Mouse (Mus musculus) limb, embryonic 14.5 days (tissue): ENCODE data around the gene Pgm2. TPM values are rescaled to one million over a fixed set of nuclear protein-coding genes. Genes with fewer than 3 reads are reported as not detected.

Experiments used
- ATAC-seq: fragments of 200-750 bp; cut with Nextera tagmentation; 2 replicates; pipeline ENCODE4 v1.8.0; 2017; ENCODE audit warnings: low read depth, moderate number of reproducible peaks, moderate TSS enrichment; ENCODE audit not compliant: low FRiP score
- DNase-seq: peaks from one replicate; pipeline ENCODE4 v3.0.0-alpha.2; 2015; ENCODE audit warnings: low spot score
- H3K27ac ChIP-seq: fragments of 300-500 bp; sonication (generic); replicated peaks from 2 replicates; pipeline ENCODE4 v1.5.1; 2014; ENCODE audit warnings: low read depth, mild to moderate bottlenecking, low read length, moderate library complexity, mixed read lengths
- H3K27me3 ChIP-seq: fragments of 300-500 bp; sonication (generic); 2 replicates; pipeline ENCODE4 v1.6.1; 2014; ENCODE audit warnings: low read length, mixed read lengths; ENCODE audit not compliant: control insufficient read depth, insufficient read depth
- H3K36me3 ChIP-seq: fragments of 300-500 bp; sonication (generic); 2 replicates; pipeline ENCODE4 v1.6.1; 2014; ENCODE audit warnings: mild to moderate bottlenecking, low read length, moderate library complexity, mixed read lengths; ENCODE audit not compliant: control insufficient read depth, insufficient read depth
- H3K4me1 ChIP-seq: fragments of 300-500 bp; sonication (generic); 2 replicates; pipeline ENCODE4 v1.6.1; 2014; ENCODE audit warnings: antibody characterized with exemption, low read length, mixed read lengths; ENCODE audit not compliant: control insufficient read depth, insufficient read depth
- H3K4me2 ChIP-seq: fragments of 300-500 bp; sonication (generic); replicated peaks from 2 replicates; pipeline ENCODE4 v1.6.1; 2014; ENCODE audit warnings: low read depth, mild to moderate bottlenecking, low read length, moderate library complexity; ENCODE audit not compliant: severe bottlenecking
- H3K4me3 ChIP-seq: fragments of 300-500 bp; sonication (generic); replicated peaks from 2 replicates; pipeline ENCODE4 v1.5.1; 2014; ENCODE audit warnings: low read length
- H3K9ac ChIP-seq: fragments of 300-500 bp; sonication (generic); 2 replicates; pipeline ENCODE4 v1.6.1; 2014; ENCODE audit warnings: mild to moderate bottlenecking, low read depth, low read length, moderate library complexity; ENCODE audit not compliant: severe bottlenecking
- H3K9me3 ChIP-seq: fragments of 300-500 bp; sonication (generic); 2 replicates; pipeline ENCODE4 v1.6.1; 2016; ENCODE audit warnings: low read length; ENCODE audit not compliant: control insufficient read depth
- POLR2A ChIP-seq: fragments of 200-500 bp; IDR thresholded peaks from 2 replicates; pipeline ENCODE4 v1.8.0; 2012; ENCODE audit warnings: inconsistent platforms, mild to moderate bottlenecking, moderate library complexity, borderline replicate concordance; ENCODE audit not compliant: insufficient read depth, insufficient read length; ENCODE audit errors: extremely low read depth
- whole genome bisulfite sequencing: fragments of 180-500 bp; shearing (Covaris S2); extraction: QIAGEN DNeasy Blood & Tissue Kit; methylation state at CpG from one replicate; pipeline ENCODE4 v1.1.7; 2014; 5-methylcytosine and 5-hydroxymethylcytosine counted together
- polyA plus RNA-seq, 2 experiments: library from polyadenylated mRNA; depleted of rRNA in 1 of 2; stranded (reverse) in 1 of 2; unstranded in 1 of 2; fragments of >200 nt; fragmentation: Nextera tagmentation in 1 of 2; extraction: Ambion mirVana in 1 of 2; gene quantifications; 2 replicates each; pipeline versions ENCODE4 v1.2.1 to v1.2.3; 2012 to 2014

Pgm2 gene
- polyA plus RNA-seq, 2 experiments = 26.4 to 26.5 TPM

GRCm38 (mm10) chr5:64156579-64156978, 63.8 kb downstream of the Pgm2 start:
- H3K27ac ChIP-seq = no peak overlapping the region; the same call in 1 of the 2 replicates
- TF ChIP-seq POLR2A = no peak
- H3K36me3 ChIP-seq = no peaks in the 10 kb centered on the region
- ATAC-seq (no peak), DNase-seq (no peak)
- no peak overlapping the region for H3K9ac ChIP-seq
- no peaks in the 10 kb centered on the region for H3K9me3 ChIP-seq
- 42% methylated on average over 4 of the region's 4 CpGs for WGBS
- peak overlapping the region; percentile 28; the same call in 1 of the 2 replicates for H3K4me2 ChIP-seq
- H3K4me1 ChIP-seq = peaks cover 9% of the 10 kb centered on the region; the same call in 1 of the 2 replicates
- peaks cover 38% of the 10 kb centered on the region for H3K27me3 ChIP-seq
- 0 out of 2 replicates have a peak overlapping the region, but pooled peaks have one; percentile 12 for H3K4me3 ChIP-seq

- Histone ChIP-seq H3K36me3 (no peaks in the 10 kb centered on the region), H3K27ac (no peak overlapping the region), H3K4me2 (no peak overlapping the region), H3K9me3 (no peaks in the 10 kb centered on the region), H3K9ac (no peak overlapping the region), H3K27me3 (peaks cover 44% of the 10 kb centered on the region), H3K4me1 (peaks cover 9% of the 10 kb centered on the region; the same call in 1 of the 2 replicates), H3K4me3 (no peak overlapping the region)
- no peak for ATAC-seq
- DNase-seq = no peak
- TF ChIP-seq POLR2A = no peak
- WGBS = 33% methylated on average over 1 of the region's 1 CpGs
Observed at GRCm38 (mm10) chr5:64157926-64158325, 65.2 kb downstream of the Pgm2 start.

- peaks cover 9% of the 10 kb centered on the region; the same call in 1 of the 2 replicates for H3K4me1 ChIP-seq
- H3K27me3 ChIP-seq = peaks cover 44% of the 10 kb centered on the region
- H3K9me3 ChIP-seq = no peaks in the 10 kb centered on the region
- no peaks in the 10 kb centered on the region for H3K36me3 ChIP-seq
- TF ChIP-seq POLR2A = no peak
- no peak for DNase-seq
- no peak overlapping the region for H3K9ac ChIP-seq
- H3K4me2 ChIP-seq = no peak overlapping the region
- WGBS = 41% methylated on average over 4 of the region's 4 CpGs
- H3K4me3 ChIP-seq = no peak overlapping the region
- H3K27ac ChIP-seq = no peak overlapping the region
- ATAC-seq = no peak
Observed at GRCm38 (mm10) chr5:64158501-64158900, 65.8 kb downstream of the Pgm2 start.

GRCm38 (mm10) chr5:64159065-64159780, 66.5 kb downstream of the Pgm2 start:
- TF ChIP-seq POLR2A = no peak
- H3K9ac ChIP-seq = peak overlapping the region; percentile 53
- H3K36me3 ChIP-seq = no peaks in the 10 kb centered on the region
- ATAC-seq (peak; percentile 8; the same call in 1 of the 2 replicates), DNase-seq (no peak)
- peak overlapping the region; percentile 100 for H3K4me2 ChIP-seq
- peaks cover 44% of the 10 kb centered on the region for H3K27me3 ChIP-seq
- under 1% methylated on average over 39 of the region's 39 CpGs for WGBS
- peak overlapping the region; percentile 59 for H3K4me3 ChIP-seq
- H3K4me1 ChIP-seq = peaks cover 9% of the 10 kb centered on the region; the same call in 1 of the 2 replicates
- H3K9me3 ChIP-seq = no peaks in the 10 kb centered on the region
- no peak overlapping the region for H3K27ac ChIP-seq

GRCm38 (mm10) chr5:64159781-64160704, 67.3 kb downstream of the Pgm2 start:
- DNase-seq (peak; percentile 31), ATAC-seq (peak; percentile 58)
- H3K9ac ChIP-seq = peak overlapping the region; percentile 53
- TF ChIP-seq POLR2A = no peak
- WGBS = under 1% methylated on average over 41 of the region's 63 CpGs
- no peak overlapping the region for H3K27ac ChIP-seq
- H3K4me3 ChIP-seq = peak overlapping the region; percentile 59
- peaks cover 44% of the 10 kb centered on the region for H3K27me3 ChIP-seq
- H3K4me2 ChIP-seq = peak overlapping the region; percentile 100
- no peaks in the 10 kb centered on the region for H3K9me3 ChIP-seq
- peaks cover 9% of the 10 kb centered on the region; the same call in 1 of the 2 replicates for H3K4me1 ChIP-seq
- H3K36me3 ChIP-seq = no peaks in the 10 kb centered on the region
